Mouse (Mus musculus) liver, adult 2 months (tissue): ENCODE results near the gene Map3k11.

ENCODE experiments used
- CTCF ChIP-seq: fragments of 200-500 bp; IDR thresholded peaks from 2 replicates; pipeline ENCODE4 v1.5.1; 2011; ENCODE audit warnings: low read depth, low read length, control low read depth
- POLR2A ChIP-seq: fragments of 200-500 bp; IDR thresholded peaks from 2 replicates; pipeline ENCODE4 v1.6.1; 2011; ENCODE audit warnings: low read length, control low read depth; ENCODE audit not compliant: insufficient read depth; ENCODE audit errors: extremely low read depth

GRCm38 (mm10) chr19:5728631-5729443 lies 40.3 kb downstream of the Map3k11 start:
- TF ChIP-seq CTCF (no peak), POLR2A (no peak)
